Mouse (Mus musculus): ENCODE data around the gene Mt2.

DNA sequence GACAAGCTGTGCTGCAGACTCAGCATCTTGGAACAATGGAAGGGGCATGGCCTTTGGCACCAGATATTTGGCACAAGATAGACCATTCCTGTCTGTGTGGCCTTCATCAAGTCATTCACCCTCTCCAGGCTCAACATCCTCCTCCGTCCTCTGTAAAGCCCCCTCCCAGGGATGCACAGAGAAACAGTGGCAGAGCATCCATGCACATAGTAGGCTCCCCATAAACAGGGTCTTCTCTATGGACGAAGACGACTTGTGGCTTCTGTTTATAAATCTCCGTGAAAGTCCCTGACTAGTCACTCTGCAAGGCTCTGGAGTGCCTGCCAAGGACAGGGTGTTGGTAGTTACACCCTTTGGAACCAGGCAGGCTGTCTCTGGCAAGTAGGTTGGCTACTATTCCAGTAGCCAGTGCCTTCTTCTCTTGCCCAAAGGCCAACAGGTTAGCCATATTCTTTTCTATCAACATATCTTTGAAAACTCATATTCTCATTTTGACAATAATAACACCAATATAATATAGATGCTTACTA is 32.1 kb upstream of the Mt2 start:
- TF ChIP-seq CTCF (IDR thresholded peaks at IDR 0.05; ENCODE audit: control insufficient read depth, insufficient read depth, insufficient replicate concordance, low read depth, low read length) (no peak), POLR2A (IDR thresholded peaks at IDR 0.05; ENCODE audit: control insufficient read depth, low read depth, low read length) (no peak)

All from testis, adult 2 months (tissue).